Mouse (Mus musculus) kidney, embryonic 14.5 days (tissue): ENCODE measurements at regions not wholly inside any gene's neighbourhood (a gene's known extent, or its start where the extent isn't known, plus 50 kb on each side); places are given as distances from the start of the nearest gene placed in this dataset.

Experiments used
- ATAC-seq: fragments of 200-750 bp; cut with Nextera tagmentation; 2 replicates; pipeline ENCODE4 v1.8.0; 2017; ENCODE audit warnings: moderate number of reproducible peaks, mild to moderate bottlenecking, moderate TSS enrichment, moderate library complexity; ENCODE audit not compliant: low FRiP score, low TSS enrichment
- H3K27ac ChIP-seq: fragments of 300-500 bp; sonication (generic); 2 replicates; pipeline ENCODE4 v1.5.1; 2014; ENCODE audit warnings: low read depth, mild to moderate bottlenecking, low read length, moderate library complexity, mixed read lengths
- H3K27me3 ChIP-seq: fragments of 300-500 bp; sonication (generic); 2 replicates; pipeline ENCODE4 v1.6.1; 2014; ENCODE audit warnings: mild to moderate bottlenecking, low read length; ENCODE audit not compliant: control insufficient read depth, insufficient read depth
- H3K36me3 ChIP-seq: fragments of 300-500 bp; sonication (generic); 2 replicates; pipeline ENCODE4 v1.6.1; 2014; ENCODE audit warnings: low read length, mixed read lengths; ENCODE audit not compliant: control insufficient read depth, insufficient read depth
- H3K4me1 ChIP-seq: fragments of 300-500 bp; sonication (generic); 2 replicates; pipeline ENCODE4 v1.6.1; 2014; ENCODE audit warnings: low read length, mixed read lengths; ENCODE audit not compliant: control insufficient read depth, insufficient read depth
- H3K4me2 ChIP-seq: fragments of 300-500 bp; sonication (generic); replicated peaks from 2 replicates; pipeline ENCODE4 v1.6.1; 2014; ENCODE audit warnings: low read depth, mild to moderate bottlenecking, low read length
- H3K4me3 ChIP-seq: fragments of 300-500 bp; sonication (generic); 2 replicates; pipeline ENCODE4 v1.5.1; 2014; ENCODE audit warnings: mild to moderate bottlenecking, low read length
- H3K9ac ChIP-seq: fragments of 300-500 bp; sonication (generic); 2 replicates; pipeline ENCODE4 v1.6.1; 2014; ENCODE audit warnings: low read depth, mild to moderate bottlenecking, low read length, moderate library complexity
- H3K9me3 ChIP-seq: fragments of 300-500 bp; sonication (generic); 2 replicates; pipeline ENCODE4 v1.6.1; 2016; ENCODE audit warnings: low read length; ENCODE audit not compliant: control insufficient read depth
- WGBS: fragments of 180-500 bp; shearing (Covaris S2); extraction: QIAGEN DNeasy Blood & Tissue Kit; methylation state at CpG from one replicate; pipeline ENCODE4 v1.1.7; 2014; 5-methylcytosine and 5-hydroxymethylcytosine counted together

DNA sequence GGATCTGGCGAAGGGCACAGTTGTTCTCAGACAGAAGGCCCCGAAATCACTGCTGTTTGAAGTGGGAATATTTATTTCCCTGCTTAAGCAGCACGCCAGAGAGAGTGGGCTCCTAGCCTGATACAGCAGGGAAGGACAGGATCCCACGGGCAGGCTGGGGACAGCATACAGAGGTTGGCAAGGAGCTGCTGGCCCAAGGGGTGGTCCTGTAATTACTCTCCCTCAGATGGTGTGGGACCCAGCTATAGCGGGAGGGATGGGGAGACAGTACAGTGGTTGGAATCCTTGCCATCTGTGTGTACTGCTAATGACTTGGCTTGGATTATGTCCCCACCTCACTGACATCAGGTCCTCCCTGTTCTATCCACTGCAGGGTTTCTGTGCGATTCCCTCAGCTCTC, 235.4 kb upstream of the 4931429L15Rik start:
- Histone ChIP-seq H3K4me3 (no peak overlapping the region), H3K27ac (no peak overlapping the region), H3K4me1 (no peaks in the 10 kb centered on the region), H3K36me3 (no peaks in the 10 kb centered on the region), H3K9me3 (peaks cover 6% of the 10 kb centered on the region; the same call in 1 of the 2 replicates), H3K9ac (no peak overlapping the region), H3K4me2 (no peak overlapping the region), H3K27me3 (no peaks in the 10 kb centered on the region)
- WGBS, result 60% methylated on average over 6 of the region's 6 CpGs
- no peak for ATAC-seq

DNA sequence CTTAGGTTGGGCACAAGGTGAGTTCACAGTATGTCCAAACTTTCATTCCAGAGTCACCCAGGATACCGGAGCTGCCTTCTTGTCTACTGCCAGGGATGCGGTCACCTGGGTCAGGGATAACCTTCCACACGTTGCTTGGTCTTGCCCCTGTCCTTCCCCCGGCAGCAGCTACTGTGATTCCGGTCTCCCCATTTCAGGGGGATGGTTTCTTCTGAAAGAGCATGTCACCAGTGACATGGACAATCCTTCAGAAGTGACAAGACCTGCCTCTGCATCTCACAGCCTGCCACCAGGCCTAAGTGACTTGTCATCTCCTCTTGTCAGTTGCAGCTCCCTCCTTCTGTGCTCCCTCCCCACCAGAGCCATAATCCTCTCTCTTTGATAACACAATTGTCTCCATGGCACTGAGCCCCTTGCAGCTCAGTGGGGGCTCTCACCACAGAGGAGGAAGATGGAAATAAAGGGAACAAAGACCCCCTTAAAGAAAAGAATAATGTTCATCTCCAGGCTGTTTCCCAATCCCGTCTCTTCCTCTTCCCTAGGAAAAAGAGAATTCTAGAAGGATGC, 234.9 kb upstream of the 4931429L15Rik start:
- no peaks in the 10 kb centered on the region for H3K27me3 ChIP-seq
- no peaks in the 10 kb centered on the region for H3K36me3 ChIP-seq
- no peak overlapping the region for H3K4me3 ChIP-seq
- no peak for ATAC-seq
- H3K4me2 ChIP-seq, result no peak overlapping the region
- peaks cover 6% of the 10 kb centered on the region; the same call in 1 of the 2 replicates for H3K9me3 ChIP-seq
- H3K27ac ChIP-seq, result no peak overlapping the region
- 85% methylated on average over 6 of the region's 6 CpGs for WGBS
- no peak overlapping the region for H3K9ac ChIP-seq
- H3K4me1 ChIP-seq, result no peaks in the 10 kb centered on the region

DNA sequence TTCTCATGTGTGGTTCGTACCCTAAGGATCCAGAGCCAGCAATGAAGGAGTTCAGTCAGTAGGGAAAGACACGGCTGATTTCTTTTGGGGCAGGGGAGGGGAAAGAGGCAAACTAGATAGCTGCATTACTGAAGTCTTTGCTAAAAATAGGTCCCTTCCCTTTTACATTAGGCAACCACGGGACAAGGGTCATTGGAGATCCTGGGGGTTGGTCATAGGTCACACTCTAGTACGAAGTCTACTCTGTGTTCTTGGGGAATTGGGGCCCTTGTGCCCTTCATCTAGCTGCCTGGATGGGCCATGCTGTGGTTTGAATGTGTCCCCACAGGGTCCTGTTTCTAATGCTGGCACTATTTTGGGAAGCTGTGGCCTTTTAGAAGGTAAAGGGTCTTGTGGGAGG, 229.6 kb upstream of the 4931429L15Rik start:
- no peak overlapping the region for H3K9ac ChIP-seq
- WGBS, result 71% methylated on average over 4 of the region's 4 CpGs
- no peaks in the 10 kb centered on the region for H3K4me1 ChIP-seq
- H3K9me3 ChIP-seq, result no peaks in the 10 kb centered on the region
- H3K4me2 ChIP-seq, result no peak overlapping the region
- no peaks in the 10 kb centered on the region for H3K27me3 ChIP-seq
- no peak for ATAC-seq
- no peaks in the 10 kb centered on the region for H3K36me3 ChIP-seq
- H3K4me3 ChIP-seq, result no peak overlapping the region
- no peak overlapping the region for H3K27ac ChIP-seq

DNA sequence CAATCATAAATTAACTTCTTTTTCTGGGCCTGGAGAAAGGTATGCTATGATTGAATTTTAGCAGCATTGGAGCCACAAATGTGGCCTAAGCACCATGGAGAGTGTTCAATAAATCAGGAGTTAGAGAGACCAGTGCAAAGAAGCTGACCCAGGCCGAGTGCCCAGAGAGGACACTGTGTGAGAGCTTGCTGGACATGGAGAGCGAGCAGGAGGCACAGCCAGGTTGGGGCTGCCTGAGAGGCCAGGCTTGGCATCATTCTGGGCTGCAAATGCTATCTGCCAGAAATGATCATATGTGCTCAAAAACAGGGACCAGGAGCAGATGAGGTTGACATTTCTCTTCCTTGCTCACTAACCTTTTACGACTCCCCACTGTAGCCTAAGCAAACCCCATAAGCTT, 224.5 kb upstream of the 4931429L15Rik start:
- Histone ChIP-seq H3K27ac (no peak overlapping the region), H3K27me3 (no peaks in the 10 kb centered on the region), H3K4me2 (no peak overlapping the region), H3K36me3 (no peaks in the 10 kb centered on the region), H3K4me3 (no peak overlapping the region), H3K9ac (no peak overlapping the region), H3K9me3 (no peaks in the 10 kb centered on the region), H3K4me1 (no peaks in the 10 kb centered on the region)
- no peak for ATAC-seq
- WGBS, result 87% methylated on average over 3 of the region's 3 CpGs

DNA sequence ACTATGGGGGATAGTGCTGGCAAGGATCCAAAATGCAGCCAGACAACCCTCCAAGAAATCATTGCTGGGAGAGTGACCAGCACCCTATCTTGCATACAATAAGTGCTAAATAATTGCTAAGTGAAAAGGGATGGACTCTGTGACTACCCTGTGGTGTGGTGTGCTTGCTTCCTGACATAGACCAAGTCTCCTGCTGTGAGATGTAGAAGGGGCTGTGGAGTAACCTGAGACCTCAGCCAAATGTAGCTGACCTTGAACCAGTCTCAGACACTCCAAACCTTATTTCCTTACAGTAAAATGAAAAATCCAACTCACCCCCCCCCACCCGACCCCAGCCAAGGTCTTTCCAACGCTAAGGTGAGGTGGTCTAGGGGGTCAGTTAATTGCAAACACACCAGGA, 221.2 kb upstream of the 4931429L15Rik start:
- 65% methylated on average over 2 of the region's 2 CpGs for WGBS
- Histone ChIP-seq H3K4me3 (no peak overlapping the region), H3K9me3 (no peaks in the 10 kb centered on the region), H3K27me3 (no peaks in the 10 kb centered on the region), H3K9ac (no peak overlapping the region), H3K4me1 (no peaks in the 10 kb centered on the region), H3K36me3 (no peaks in the 10 kb centered on the region), H3K27ac (no peak overlapping the region), H3K4me2 (no peak overlapping the region)
- no peak for ATAC-seq

DNA sequence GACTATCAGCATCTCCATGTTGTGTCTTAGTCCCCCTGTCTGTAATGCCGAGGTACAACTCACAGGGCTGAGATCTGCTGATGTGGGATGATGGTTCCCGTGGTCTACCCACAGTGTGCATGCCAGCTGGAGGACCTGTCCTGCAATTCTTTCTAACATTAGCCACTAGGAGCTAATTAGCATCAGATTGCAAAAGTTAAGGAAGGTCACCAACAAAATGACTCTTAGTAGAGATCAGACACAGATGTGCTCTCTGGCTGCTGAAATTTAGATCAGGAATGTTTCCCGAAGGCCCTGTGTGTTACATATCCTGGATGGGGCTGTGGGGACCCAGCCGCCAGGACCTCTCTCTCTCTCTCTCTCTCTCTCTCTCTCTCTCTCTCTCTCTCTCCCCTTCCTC, 218.8 kb upstream of the 4931429L15Rik start:
- ATAC-seq, result no peak
- WGBS, result 57% methylated on average over 4 of the region's 4 CpGs
- no peak overlapping the region for H3K4me2 ChIP-seq

DNA sequence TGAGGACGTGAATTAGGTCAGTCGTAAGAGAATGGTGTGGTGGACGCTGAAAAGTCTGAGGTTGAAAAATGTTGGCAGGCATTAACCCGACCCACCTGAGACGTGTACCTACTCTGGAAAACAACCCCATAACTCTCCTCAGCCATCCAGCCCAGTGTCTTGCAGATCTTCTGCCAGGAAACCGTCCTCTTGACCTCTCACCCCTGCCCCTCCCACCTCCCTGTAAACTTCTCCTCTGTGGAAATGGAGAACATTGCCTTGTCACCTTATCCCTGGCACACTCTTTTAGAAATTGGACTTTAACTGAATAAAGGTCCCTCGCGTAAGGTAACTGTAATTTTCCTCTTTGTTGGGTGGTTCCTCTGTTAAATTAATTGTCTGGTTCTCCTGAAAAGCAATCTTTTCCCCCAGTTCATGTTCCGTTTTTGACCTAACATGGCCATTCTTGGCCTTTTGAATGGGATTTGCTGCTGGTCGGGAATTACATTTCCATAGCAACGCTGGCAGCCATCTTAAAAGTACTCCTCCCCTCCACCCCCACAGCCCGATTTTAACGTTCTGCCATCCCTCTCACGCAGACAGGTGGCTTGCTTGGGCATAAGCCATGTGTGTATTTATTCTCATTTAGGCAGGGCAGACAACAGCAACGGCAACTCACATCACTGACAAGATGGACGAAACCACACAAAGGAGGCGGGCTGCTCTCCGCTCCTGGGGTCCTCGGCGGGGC, 196.8 kb upstream of the 4931429L15Rik start:
- ATAC-seq, result no peak
- Histone ChIP-seq H3K4me2 (no peak overlapping the region), H3K4me3 (no peak overlapping the region), H3K27me3 (no peaks in the 10 kb centered on the region), H3K27ac (no peak overlapping the region), H3K9ac (no peak overlapping the region), H3K36me3 (no peaks in the 10 kb centered on the region), H3K9me3 (peaks cover 3% of the 10 kb centered on the region; the same call in 1 of the 2 replicates), H3K4me1 (no peaks in the 10 kb centered on the region)
- WGBS, result 72% methylated on average over 20 of the region's 20 CpGs

More for the DNA sequence above, 218.8 kb upstream of the 4931429L15Rik start:
- Histone ChIP-seq H3K9me3 (no peaks in the 10 kb centered on the region), H3K4me3 (no peak overlapping the region), H3K4me1 (no peaks in the 10 kb centered on the region), H3K27ac (no peak overlapping the region), H3K9ac (no peak overlapping the region), H3K36me3 (no peaks in the 10 kb centered on the region), H3K27me3 (no peaks in the 10 kb centered on the region)

DNA sequence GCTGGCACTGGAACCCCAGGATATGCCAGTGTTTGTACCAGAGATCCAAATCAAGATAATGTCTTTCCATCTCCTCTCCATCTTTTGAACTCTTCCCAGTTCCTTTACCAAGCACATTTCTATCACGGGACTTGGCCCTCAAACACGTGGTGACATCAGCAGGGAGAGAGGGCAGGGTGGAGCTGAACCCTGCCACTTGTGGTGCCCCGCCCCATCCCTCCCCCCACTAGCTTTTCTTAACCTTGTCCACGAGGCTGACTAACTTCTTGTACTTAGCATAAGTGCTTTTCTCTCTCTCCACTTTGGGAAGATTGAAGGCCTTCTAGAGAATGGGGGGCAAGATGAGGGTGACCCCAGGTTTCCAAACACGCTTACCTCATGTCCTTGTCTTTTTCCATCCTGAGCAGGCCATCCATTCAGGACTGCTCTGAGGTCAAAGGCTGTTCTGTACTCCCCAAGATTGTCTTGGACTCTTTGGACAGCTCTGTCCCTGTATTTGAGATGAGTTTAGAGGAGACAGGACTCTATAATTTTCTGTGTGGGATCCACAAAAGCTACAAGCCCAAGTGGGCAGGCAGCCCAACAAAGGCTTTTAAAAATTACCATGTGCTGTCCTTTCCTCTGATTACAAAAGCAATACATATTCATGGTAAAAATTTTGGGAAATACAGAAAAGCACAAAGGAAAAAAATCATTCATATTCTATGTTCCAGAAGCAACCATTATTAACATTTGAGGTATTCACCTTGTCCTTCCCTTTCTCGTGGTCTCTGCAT, 192.7 kb upstream of the 4931429L15Rik start:
- H3K36me3 ChIP-seq, result no peaks in the 10 kb centered on the region
- WGBS, result 69% methylated on average over 6 of the region's 6 CpGs
- H3K4me3 ChIP-seq, result no peak overlapping the region
- H3K9ac ChIP-seq, result no peak overlapping the region
- no peaks in the 10 kb centered on the region for H3K9me3 ChIP-seq
- no peaks in the 10 kb centered on the region for H3K27me3 ChIP-seq
- H3K4me2 ChIP-seq, result no peak overlapping the region
- no peaks in the 10 kb centered on the region for H3K4me1 ChIP-seq
- no peak overlapping the region for H3K27ac ChIP-seq
- no peak for ATAC-seq

DNA sequence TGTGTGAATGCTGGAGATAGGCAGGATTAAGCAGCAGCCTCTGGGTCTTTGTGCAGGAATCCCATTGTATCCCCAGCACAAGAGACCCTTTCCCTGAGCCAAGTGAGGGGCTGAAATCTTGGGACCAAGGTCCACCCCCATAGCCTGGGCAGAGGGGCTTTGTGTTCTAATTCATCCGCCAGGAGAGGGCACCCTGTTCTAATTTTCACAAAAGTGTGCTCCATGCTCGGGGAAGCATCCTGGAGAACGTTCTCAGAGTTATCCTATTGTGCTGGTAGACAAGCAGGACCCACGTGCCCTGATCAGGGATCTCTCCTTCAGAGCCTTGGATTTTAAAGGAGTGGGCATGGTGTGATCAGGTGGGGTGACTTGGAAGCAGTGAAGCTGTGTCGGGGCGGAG, 191.5 kb upstream of the 4931429L15Rik start:
- H3K36me3 ChIP-seq, result no peaks in the 10 kb centered on the region
- no peak overlapping the region for H3K4me2 ChIP-seq
- H3K27ac ChIP-seq, result no peak overlapping the region
- ATAC-seq, result no peak
- H3K27me3 ChIP-seq, result no peaks in the 10 kb centered on the region
- no peak overlapping the region for H3K9ac ChIP-seq
- H3K4me1 ChIP-seq, result no peaks in the 10 kb centered on the region
- H3K4me3 ChIP-seq, result no peak overlapping the region
- H3K9me3 ChIP-seq, result no peaks in the 10 kb centered on the region
- 68% methylated on average over 6 of the region's 6 CpGs for WGBS
